Mouse (Mus musculus) mouse embryonic stem cell (cell line): ENCODE measurements at regions not wholly inside any gene's neighbourhood (a gene's known extent, or its start where the extent isn't known, plus 50 kb on each side); places are given as distances from the start of the nearest gene placed in this dataset.

Experiments used
- in situ Hi-C, 2 experiments: fragments of 300-500 bp; cut with MboI; formaldehyde crosslinking; loops; 1 replicate in 1 of 2; 3 replicates in 1 of 2; pipeline ENCODE4 v1.14.3; 2019 to 2020; ENCODE audit warnings: low sequenced_read_pairs in 2 of 2, low pct_unique_long_range_greater_than_20kb in 1 of 2, mixed read lengths in 1 of 2; ENCODE audit not compliant: unreplicated experiment in 1 of 2

DNA sequence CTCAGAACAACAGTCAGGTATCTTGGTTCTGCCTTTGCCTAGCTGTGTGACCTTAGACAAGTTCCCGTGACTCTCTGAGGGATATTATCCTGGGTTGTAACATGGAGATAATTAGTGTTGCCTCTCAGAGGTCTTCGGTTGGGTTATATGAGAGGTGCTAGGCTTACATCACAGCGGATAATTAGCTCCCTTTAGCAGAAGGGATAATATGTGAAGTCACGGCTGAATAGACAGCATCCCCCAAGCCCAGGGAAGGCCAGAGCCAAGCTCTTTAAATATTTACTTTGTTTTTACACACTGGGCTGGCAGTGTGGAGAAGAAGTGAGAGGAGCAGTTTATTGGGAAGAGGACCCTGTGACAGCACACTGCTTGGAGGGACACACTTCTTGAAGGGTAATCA, 299.9 kb downstream of the Ptpru start:
- in situ Hi-C loops = no loop called here

DNA sequence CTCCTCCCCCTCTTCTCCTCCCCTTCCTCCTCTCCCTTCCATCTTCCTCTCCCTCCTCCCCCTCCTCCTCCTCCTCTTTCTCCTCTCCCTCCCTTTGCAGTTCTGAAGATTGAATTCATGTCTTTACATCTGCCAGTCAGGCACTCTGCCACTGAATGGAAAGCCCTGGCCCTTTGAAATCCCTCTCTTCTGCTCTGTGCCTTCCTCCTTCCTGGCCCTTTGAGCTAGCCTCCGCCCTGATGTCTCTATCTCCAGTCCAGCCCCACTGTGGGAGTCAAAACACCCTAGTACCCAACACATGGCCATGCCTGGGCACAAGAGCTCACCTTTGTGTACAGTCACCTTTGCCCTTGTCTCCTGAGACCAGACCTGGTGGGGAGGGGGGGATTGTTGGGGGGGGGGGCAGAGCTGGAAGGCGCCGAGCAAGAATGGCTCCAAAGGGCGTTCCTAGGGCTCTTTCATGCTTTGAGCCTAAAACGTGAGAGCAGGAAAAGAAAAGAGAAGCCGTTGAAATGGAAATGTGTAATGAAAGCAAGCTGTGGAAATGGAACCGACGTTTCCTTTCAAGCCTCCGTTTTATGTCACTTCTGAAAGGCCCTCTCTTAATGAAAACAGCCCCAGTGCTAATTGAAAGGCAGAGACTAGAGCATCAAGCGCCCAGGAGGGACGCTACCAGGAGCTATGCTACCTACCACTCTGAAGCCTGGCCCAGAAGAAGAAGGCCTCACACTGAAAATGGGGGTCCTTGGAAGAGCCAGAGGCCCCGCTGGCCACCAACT, 291.5 kb downstream of the Ptpru start:
- in situ Hi-C loops = no loop called here

DNA sequence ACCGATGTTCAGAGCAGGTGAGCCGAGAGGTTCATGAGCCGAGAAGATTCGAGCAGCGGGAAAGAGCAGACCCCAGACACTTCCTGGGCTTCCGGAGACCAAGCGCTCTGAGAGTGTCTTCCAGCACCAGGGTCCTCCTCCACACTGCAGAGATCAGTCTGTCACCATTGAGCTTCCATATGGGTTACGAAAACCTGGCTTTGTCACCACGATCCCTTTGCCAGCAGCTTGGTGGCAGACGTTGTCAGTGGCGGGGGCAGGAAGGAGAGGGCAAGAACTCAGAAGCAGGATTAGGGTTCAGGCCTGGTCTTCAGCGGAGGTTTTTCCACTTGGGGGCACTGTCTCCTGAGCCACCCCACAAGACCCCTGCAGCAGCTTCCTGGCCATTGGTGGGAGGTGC, 288.5 kb downstream of the Ptpru start:
- in situ Hi-C loops = no loop called here

DNA sequence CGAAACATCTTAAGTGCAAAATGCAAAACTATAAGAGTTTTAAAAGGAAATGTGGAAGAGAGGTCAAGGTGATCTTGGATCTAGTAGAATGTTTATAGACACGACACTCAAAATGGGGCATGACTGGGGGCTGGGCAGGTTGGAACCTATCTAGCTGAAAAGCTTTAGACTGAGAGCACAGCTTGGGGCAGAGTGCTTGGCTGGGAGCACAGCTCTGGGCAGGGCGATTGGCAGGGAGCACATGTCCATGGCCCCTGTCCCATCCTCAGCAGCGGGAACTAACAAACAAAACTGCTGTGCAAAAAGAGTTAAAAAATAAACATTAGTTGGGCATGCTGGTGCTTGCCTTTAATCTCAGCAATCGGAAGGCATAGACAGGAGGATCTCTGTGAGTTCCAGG, 279.6 kb downstream of the Ptpru start:
- in situ Hi-C loops = no loop called here

DNA sequence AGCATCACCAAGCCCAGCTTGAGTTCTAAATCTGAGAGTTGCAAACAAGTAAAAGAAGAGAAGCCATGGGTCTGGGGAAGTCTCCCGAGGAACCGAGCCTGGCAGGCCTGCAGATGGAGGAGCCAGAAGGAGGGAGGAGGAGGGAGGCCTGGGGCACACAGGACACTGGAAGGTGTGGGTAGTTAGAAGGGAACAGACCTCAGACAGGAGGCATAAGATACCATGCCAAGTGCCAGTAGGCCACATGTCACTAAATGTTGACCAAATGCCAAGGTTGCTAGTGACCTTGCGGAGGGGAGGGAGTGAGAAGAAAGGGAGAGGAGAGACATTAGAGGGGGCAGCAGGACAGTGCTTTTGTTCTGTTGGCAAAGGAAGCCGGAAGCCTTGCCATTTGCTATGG, 274.2 kb downstream of the Ptpru start:
- in situ Hi-C loops = no loop called here

DNA sequence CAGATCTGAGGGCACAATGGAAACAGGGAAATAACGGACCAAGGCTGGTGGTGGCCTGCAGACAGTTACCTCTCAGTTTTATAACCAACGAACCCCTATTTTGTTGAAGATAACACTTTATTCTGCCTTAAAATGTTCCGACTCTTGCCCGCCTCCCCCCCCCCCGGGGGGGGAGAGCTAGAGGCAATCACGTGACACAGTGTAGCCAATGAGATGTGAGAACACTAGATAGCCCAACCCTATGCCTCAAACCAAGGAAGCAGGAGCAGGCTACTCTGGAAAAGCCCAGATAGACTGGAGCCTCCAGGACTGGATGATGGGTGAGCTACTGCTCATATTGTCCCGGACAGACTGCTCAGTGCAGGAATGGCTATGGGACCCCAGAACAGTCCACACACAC, 272.9 kb downstream of the Ptpru start:
- in situ Hi-C loops = no loop called here

DNA sequence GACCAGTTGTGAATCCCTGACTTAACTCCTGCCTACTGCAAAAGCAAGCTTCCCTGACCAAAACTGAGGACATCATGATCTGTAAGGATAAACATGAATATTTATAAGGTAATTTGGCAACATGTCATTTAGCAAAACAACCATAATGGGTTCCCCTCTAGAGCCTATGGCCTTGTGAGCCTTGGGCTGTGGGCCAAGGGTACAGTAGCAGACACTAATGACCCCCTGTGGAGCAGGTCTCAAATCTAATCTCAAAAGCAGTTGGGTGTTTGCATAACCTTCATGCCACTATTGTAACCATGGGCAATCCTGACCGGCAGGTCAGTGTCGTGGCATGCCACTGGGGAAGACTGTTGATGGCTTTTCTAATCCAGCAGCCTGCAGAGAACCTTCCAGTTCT, 270.8 kb downstream of the Ptpru start:
- in situ Hi-C loops = no loop called here

DNA sequence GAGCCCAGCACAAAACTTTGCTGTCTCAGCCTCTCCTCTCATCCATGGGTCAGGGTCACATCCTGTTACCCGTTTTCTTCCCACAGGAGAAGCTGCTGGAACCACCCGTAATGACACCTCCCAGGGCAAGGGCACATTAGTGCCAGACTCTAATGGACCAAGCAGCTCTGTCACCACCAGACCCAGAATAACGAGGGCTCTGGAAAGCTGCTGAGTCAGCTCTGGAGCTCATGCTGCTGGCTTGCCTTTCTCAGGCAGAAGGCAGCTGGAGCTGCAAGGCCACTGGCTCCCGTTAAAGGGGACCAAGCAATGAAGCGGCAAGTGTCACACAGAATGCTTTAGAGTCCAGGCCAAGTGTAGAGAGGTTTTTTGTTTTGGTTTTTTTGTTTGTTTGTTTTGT, 268.9 kb downstream of the Ptpru start:
- in situ Hi-C loops = no loop called here

DNA sequence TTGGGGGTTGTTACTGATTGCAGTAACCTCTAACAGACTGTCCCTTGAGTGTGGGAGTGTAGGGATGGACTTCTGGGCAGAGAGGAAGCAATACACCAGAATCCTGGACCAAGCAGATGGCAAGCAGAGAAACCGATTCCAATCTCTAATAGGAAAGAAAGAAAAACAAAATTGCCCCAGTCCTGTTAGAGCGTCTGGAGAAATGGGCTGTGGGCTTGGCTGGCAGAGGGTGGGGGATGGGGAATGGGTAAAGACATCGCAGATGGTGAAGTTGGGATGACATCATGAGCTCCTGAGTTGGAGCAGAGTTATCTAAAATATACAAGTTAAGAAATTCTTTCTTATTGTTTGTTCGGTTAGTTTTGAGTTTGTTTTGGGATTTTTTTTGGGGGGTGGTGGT, 260.5 kb downstream of the Ptpru start:
- in situ Hi-C loops = no loop called here

DNA sequence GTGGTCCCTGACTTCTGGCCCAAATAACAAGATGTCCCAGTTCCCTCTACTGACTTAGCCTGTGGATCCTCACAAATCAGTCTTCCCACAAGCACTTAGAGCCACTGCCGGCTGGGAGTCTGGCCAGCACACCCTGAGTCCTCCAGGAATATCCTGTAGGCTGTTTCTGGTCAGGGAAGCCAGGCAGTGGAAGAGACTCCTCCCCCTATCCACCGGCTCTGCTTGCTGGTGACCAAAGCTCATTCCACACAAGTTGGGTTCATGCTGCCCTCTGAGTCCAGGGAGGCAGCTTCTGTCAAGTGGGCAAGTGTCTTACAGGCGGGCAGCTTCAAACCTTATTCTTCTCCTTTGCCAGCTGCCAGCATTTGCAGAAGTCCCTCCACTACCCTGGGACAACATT, 252.1 kb downstream of the Ptpru start:
- in situ Hi-C loops = no loop called here

DNA sequence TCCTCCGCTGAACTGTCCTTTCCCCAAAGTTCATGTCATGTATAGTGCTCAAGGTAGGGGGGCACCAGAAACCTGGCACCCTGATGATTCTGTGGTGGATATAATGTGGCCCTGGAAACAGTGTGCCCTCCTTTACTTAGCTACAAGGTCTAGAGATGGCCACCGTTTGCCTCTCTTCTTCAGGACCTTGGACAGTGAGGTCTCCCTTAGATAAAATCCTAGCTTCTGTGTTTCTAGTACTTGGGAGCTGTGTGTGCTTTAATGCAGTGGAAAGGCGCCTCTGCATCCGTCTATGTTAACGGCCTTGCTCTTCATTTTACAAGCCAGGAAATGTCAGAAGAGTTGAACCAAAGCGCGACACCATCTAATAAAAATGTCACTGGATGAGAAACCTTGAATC, 250.6 kb downstream of the Ptpru start:
- in situ Hi-C loops = no loop called here

DNA sequence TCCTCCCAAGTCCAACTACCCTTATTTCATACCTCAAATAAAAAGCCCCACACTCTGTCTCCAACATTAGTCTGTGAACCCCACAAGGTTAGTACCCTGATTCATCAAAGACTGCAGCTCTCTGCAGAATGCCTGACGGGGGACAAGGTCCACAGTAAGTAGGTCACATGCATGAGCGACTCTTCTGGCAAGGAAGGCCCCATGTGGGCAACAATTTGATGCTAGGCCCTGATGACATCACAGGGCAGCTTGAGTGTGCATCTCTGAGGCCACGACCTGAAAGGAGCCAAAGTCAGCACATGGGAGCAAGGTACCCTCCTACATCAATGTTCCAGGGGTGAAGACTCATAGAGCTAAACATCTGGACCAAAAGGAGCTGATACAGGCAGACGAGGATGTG, 248.0 kb downstream of the Ptpru start:
- in situ Hi-C loops = no loop called here

DNA sequence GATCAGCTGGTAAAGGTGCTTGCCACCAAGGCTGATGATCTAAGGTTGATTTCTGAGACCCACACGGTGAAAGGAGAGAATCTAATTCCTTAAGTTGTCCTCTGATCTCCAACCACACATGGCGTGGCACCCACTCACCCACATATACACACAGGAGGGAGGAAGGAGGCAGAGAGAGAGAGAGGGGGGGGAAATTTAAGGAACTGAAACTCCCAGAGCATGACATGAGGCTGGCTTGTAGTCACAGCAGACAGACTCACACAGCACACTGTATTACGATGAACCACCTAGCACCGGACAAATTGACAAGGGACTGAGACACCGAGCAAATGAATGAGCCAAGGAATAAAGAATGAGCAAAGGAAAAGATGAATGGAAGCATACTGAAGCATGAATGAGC, 246.6 kb downstream of the Ptpru start:
- in situ Hi-C loops = no loop called here

DNA sequence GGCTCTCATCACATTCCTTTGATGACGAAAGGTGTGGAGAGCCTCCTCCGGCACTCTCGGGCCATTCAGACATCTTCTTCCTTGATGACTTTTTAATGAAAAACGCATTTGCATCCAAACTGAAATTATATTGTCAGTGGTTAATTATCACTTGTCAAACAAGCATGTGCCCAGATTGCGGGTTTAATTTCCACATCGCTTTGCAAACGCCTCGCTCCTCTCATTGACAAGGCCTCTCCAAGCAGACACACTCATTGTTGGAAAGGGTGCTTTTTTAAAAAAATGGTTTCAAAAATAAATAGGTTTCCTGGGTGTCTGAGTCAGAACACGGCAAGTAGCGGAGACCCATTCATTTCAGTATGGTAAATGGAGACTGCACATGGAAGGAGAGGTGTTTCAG, 240.1 kb downstream of the Ptpru start:
- in situ Hi-C loops = no loop called here

DNA sequence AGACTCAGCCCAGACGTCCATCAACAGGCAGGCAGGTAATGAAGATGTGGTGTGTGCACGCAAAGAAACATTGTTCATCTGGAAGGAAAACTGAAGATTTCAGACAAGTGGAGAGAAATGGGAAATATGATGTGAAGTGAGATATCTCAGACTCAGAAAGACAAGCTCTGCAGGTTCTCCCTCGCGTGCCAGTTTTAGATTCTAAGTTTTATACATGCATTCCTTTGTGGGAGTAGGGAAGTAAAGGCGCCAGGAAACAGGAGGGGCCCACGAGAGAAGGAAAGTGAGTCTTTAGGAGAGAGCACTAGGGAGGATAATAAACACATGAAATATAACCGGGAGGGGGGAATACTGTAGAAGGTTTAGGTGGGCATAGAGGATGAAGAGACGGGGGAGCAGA, 223.7 kb downstream of the Ptpru start:
- in situ Hi-C loops = no loop called here

DNA sequence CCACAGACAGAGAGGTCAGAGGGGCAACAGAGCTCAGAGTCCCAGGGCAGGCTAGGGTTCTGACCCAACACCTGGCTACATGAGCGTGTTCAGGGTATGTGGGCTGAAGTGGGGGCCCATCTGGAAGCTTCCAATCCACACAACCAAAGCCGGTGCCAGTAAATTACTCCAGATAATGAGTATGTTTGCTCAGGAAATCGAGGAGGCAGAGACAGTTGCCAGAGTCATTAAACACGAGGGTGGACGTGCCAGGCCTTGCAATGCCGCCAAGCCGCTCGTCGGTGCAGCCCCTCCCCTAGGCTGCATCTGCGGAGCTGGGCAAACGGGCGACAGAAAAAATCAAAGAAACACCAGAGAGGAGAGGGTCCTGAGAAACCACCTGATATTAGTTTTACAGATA, 222.5 kb downstream of the Ptpru start:
- in situ Hi-C loops = no loop called here

DNA sequence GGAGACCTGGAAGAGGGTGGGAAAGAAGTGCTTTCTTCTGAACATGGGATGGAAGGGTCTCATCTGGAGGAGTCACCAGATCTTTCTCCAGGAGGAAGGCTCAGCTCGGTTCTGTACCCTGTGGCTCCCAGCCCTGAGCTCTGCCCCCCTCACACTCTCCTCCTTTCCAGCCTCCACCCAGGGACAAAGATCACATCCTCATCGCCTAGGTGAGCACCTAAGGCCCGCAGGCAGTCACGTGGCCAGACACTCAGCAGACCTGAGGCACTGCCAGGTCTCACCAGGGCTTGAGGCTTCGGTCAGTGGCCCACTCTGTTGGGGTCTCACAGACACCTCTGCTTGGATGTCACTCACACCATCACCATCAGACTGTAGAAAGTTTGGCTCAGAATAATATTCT, 200.0 kb downstream of the Ptpru start:
- in situ Hi-C loops = no loop called here

DNA sequence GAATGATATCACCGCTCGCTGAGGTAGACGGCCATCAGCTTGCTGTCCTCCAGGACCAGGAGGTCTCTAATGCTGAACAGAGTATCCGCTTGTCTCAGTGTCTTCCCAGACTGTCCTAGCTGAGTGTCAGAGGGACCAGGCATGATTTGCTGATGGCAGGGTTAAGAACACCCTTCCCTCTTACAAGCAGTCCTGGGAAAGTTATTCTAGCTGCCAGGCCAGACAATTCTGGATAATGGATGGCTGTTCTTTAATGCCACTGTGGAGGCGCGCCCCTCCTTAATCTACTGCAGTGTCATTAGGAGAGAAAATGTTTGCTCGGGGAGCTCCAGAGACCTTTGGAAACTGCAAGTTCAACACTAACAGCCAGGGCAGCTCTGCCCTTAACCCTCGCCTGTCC, 182.1 kb downstream of the Ptpru start:
- in situ Hi-C loops = no loop called here

DNA sequence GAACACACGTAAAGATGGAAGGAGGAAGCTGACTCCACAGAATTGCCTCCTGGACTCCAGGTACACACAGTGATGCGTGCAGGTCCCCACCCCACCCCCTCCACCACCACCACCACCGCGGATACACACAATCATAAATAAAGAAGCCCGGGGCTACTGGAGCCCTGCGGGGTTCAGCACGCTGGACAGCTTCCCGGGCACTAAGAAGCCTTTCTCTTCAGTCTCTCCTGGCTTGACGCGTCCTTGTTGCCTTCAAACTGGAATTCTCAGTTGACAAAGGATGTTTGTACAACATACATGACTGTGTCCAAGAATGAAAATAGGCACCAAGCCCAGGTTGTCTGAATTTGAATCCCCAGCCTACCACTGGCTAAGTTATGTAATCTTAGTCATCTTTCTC, 180.2 kb downstream of the Ptpru start:
- in situ Hi-C loops = no loop called here

DNA sequence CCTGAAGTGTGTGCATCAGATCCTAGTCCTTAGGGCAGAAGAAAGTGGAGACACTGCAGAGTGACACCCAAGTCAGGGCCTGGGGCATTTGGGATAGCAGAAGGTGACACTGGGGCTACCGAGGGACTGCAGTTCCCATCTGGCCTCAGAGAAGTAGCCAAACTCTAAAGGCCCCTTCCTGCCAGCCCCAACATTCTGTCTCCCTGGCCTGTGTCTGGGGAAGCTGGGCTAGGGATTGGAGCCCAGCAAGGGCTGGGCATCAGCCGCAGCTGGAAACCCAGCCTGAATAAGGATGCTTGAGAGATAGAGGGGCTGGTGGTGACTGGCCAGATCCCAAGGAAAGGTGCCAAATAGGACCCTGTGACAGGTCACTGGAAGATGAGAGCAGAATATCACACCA, 177.2 kb downstream of the Ptpru start:
- in situ Hi-C loops = no loop called here
